Mouse (Mus musculus): ENCODE results near the gene Mzt1. TPM values are rescaled to one million over a fixed set of nuclear protein-coding genes. Genes with fewer than 3 reads are reported as not detected.
A peak's percentile ranks its signal among the peaks of the same experiment; 100 is the strongest.

Mzt1 gene
- polyA plus RNA-seq, 1 experiment from 2014 or later: 124 TPM

DNA sequence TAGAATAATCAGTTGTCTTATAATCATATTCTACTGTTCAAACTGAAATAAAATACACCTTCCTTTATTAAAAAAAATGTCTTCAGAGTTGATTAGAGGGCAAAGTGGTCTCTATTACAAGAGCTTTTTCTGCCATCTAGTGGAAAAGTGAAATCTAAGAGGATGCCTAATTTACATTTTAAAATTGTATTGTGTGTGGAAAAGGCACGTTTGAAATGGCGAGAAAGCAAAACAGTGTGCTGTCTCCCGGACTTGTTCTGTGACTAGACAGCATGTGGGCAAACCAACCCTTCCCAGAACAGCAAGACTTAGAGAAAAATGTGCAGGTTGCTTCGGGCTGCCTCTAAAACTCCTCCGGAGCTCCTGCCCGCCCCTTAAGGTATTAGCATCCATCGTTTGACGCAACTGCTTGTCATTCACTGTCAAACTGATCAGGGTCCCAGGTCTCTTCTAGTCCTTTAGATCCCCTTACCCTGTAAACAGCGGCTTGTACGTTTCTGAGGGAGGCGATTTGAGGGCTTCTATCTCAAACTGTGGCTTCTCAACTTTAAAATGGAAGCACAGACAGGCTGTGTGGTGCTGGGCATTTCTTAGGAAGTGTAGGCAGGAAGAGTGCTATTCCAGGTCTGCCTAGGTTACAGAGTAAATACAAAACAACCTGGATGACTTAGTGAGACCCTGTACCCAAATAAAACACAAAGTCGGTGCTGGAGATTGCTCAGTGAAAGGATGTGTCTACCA is 23.4 kb downstream of the Mzt1 start:
- Histone ChIP-seq H3K9me3 (ENCODE audit: control insufficient read depth, low read length) (peaks cover 3% of the 10 kb centered on the region; the same call in 1 of the 2 replicates), H3K36me3 (ENCODE audit: control insufficient read depth, insufficient read depth) (no peaks in the 10 kb centered on the region), H3K4me3 (replicated peaks; ENCODE audit: low read length) (peak overlapping the region; percentile 40), H3K27me3 (replicated peaks; ENCODE audit: control insufficient read depth, insufficient read depth, low read length) (no peaks in the 10 kb centered on the region), H3K4me1 (replicated peaks; ENCODE audit: control insufficient read depth, insufficient read depth, low read length) (0 out of 2 replicates have a peak, but pooled peaks cover 4% of the 10 kb centered on the region), H3K4me2 (ENCODE audit: low read length) (peak overlapping the region; percentile 57), H3K27ac (ENCODE audit: low read length) (no peak overlapping the region), H3K9ac (replicated peaks; ENCODE audit: low read depth, low read length) (peak overlapping the region; percentile 48)
- ATAC-seq: peak; percentile 63
- WGBS: 39% methylated on average over 12 of the region's 12 CpGs

- H3K4me2 ChIP-seq (ENCODE audit: low read length): no peak overlapping the region
- ATAC-seq: no peak
- 0 out of 2 replicates have a peak, but pooled peaks cover 4% of the 10 kb centered on the region for H3K4me1 ChIP-seq (replicated peaks; ENCODE audit: control insufficient read depth, insufficient read depth, low read length)
- H3K9ac ChIP-seq (replicated peaks; ENCODE audit: low read depth, low read length): no peak overlapping the region
- H3K27me3 ChIP-seq (replicated peaks; ENCODE audit: control insufficient read depth, insufficient read depth, low read length): no peaks in the 10 kb centered on the region
- no peaks in the 10 kb centered on the region for H3K36me3 ChIP-seq (ENCODE audit: control insufficient read depth, insufficient read depth)
- H3K4me3 ChIP-seq (replicated peaks; ENCODE audit: low read length): no peak overlapping the region
- 59% methylated on average over 10 of the region's 10 CpGs for WGBS
- H3K9me3 ChIP-seq (ENCODE audit: control insufficient read depth, low read length): no peaks in the 10 kb centered on the region
- no peak overlapping the region for H3K27ac ChIP-seq (ENCODE audit: low read length)
These were observed 26.7 kb downstream of the Mzt1 start for GRCm38 (mm10) chr14:99019136-99019808.

DNA sequence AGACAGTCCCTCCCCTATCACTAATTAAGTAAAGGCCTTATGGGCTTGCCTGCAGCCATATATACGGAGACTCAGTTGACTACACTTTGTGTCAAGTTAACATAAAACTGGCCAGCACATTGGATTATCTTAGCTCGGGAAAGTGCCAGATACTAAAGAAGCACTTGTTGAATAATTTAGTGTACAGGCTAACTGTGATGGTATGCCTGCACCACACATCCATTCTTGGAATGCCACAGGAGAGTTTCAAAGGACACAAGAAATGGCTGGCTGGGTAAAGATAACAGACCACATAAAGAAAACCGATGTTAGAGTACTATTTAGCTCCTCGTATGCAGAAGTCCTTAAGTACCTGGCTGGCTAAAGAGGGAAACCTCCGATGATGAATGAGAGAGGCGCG is 27.2 kb downstream of the Mzt1 start:
- no peak overlapping the region for H3K27ac ChIP-seq (ENCODE audit: low read length)
- H3K4me2 ChIP-seq (ENCODE audit: low read length): no peak overlapping the region
- 0 out of 2 replicates have a peak, but pooled peaks cover 4% of the 10 kb centered on the region for H3K4me1 ChIP-seq (replicated peaks; ENCODE audit: control insufficient read depth, insufficient read depth, low read length)
- 75% methylated on average over 7 of the region's 7 CpGs for WGBS
- no peaks in the 10 kb centered on the region for H3K27me3 ChIP-seq (replicated peaks; ENCODE audit: control insufficient read depth, insufficient read depth, low read length)
- ATAC-seq: no peak
- H3K9me3 ChIP-seq (ENCODE audit: control insufficient read depth, low read length): no peaks in the 10 kb centered on the region
- no peak overlapping the region for H3K9ac ChIP-seq (replicated peaks; ENCODE audit: low read depth, low read length)
- H3K36me3 ChIP-seq (ENCODE audit: control insufficient read depth, insufficient read depth): no peaks in the 10 kb centered on the region
- no peak overlapping the region for H3K4me3 ChIP-seq (replicated peaks; ENCODE audit: low read length)

GRCm38 (mm10) chr14:99010920-99011313 is 35.0 kb downstream of the Mzt1 start:
- Histone ChIP-seq H3K27ac (ENCODE audit: low read length) (no peak overlapping the region), H3K27me3 (replicated peaks; ENCODE audit: control insufficient read depth, insufficient read depth, low read length) (no peaks in the 10 kb centered on the region), H3K4me3 (replicated peaks; ENCODE audit: low read length) (no peak overlapping the region), H3K36me3 (ENCODE audit: control insufficient read depth, insufficient read depth) (no peaks in the 10 kb centered on the region), H3K9ac (replicated peaks; ENCODE audit: low read depth, low read length) (no peak overlapping the region), H3K4me2 (ENCODE audit: low read length) (no peak overlapping the region), H3K9me3 (ENCODE audit: control insufficient read depth, low read length) (no peaks in the 10 kb centered on the region), H3K4me1 (replicated peaks; ENCODE audit: control insufficient read depth, insufficient read depth, low read length) (no peaks in the 10 kb centered on the region)
- ATAC-seq: no peak
- 72% methylated on average over 2 of the region's 2 CpGs for WGBS

GRCm38 (mm10) chr14:99010224-99010919 is 35.6 kb downstream of the Mzt1 start:
- H3K4me2 ChIP-seq (ENCODE audit: low read length): no peak overlapping the region
- no peaks in the 10 kb centered on the region for H3K9me3 ChIP-seq (ENCODE audit: control insufficient read depth, low read length)
- ATAC-seq: no peak
- 71% methylated on average over 8 of the region's 8 CpGs for WGBS
- no peak overlapping the region for H3K4me3 ChIP-seq (replicated peaks; ENCODE audit: low read length)
- no peaks in the 10 kb centered on the region for H3K27me3 ChIP-seq (replicated peaks; ENCODE audit: control insufficient read depth, insufficient read depth, low read length)
- no peak overlapping the region for H3K27ac ChIP-seq (ENCODE audit: low read length)
- no peaks in the 10 kb centered on the region for H3K36me3 ChIP-seq (ENCODE audit: control insufficient read depth, insufficient read depth)
- no peak overlapping the region for H3K9ac ChIP-seq (replicated peaks; ENCODE audit: low read depth, low read length)
- no peaks in the 10 kb centered on the region for H3K4me1 ChIP-seq (replicated peaks; ENCODE audit: control insufficient read depth, insufficient read depth, low read length)

DNA sequence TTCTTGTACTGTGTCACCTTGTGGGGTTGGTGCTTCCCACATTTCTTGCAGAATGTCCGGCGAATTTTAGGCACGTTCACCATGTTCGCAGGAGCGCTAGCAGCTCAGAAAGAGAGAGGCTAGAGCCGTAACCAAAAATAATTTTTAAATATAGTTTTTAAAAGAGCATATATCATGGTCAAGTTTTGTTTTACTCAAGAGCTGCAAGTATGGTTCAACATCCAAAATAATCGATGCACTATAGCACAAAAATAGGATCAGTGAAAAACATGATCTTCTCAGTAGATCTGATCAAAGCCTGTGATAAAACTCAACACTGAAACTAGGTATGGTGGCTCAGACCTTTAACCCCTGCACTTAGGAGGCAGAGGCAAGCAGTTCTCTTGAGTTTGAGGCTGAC is 51.7 kb downstream of the Mzt1 start, which contains the start of gene Rpl36a-ps1:
Gene Rpl36a-ps1 (minus strand): TSS at position 101 of the 400 bp plus-strand sequence.
- Histone ChIP-seq H3K9ac (replicated peaks; ENCODE audit: low read depth, low read length) (no peak within 1 kb of the TSS), H3K4me3 (replicated peaks; ENCODE audit: low read length) (no peak within 1 kb of the TSS), H3K27me3 (replicated peaks; ENCODE audit: control insufficient read depth, insufficient read depth, low read length) (no peaks in the 10 kb centered on the region), H3K27ac (ENCODE audit: low read length) (no peak within 1 kb of the TSS), H3K9me3 (ENCODE audit: control insufficient read depth, low read length) (no peaks in the 10 kb centered on the region), H3K4me1 (replicated peaks; ENCODE audit: control insufficient read depth, insufficient read depth, low read length) (no peaks in the 10 kb centered on the region), H3K4me2 (ENCODE audit: low read length) (no peak within 1 kb of the TSS), H3K36me3 (ENCODE audit: control insufficient read depth, insufficient read depth) (no peaks in the 10 kb centered on the region)
- no peak for ATAC-seq
- WGBS: 95% methylated on average over 7 of the region's 7 CpGs

GRCm38 (mm10) chr14:98992482-98992881 is 53.5 kb downstream of the Mzt1 start:
- H3K4me3 ChIP-seq (replicated peaks; ENCODE audit: low read length): no peak overlapping the region
- no peak overlapping the region for H3K4me2 ChIP-seq (ENCODE audit: low read length)
- no peaks in the 10 kb centered on the region for H3K36me3 ChIP-seq (ENCODE audit: control insufficient read depth, insufficient read depth)
- H3K9me3 ChIP-seq (ENCODE audit: control insufficient read depth, low read length): no peaks in the 10 kb centered on the region
- 93% methylated on average over 2 of the region's 2 CpGs for WGBS
- no peak overlapping the region for H3K9ac ChIP-seq (replicated peaks; ENCODE audit: low read depth, low read length)
- no peaks in the 10 kb centered on the region for H3K4me1 ChIP-seq (replicated peaks; ENCODE audit: control insufficient read depth, insufficient read depth, low read length)
- no peaks in the 10 kb centered on the region for H3K27me3 ChIP-seq (replicated peaks; ENCODE audit: control insufficient read depth, insufficient read depth, low read length)
- ATAC-seq: no peak
- no peak overlapping the region for H3K27ac ChIP-seq (ENCODE audit: low read length)

- 61% methylated on average over 3 of the region's 3 CpGs for WGBS
- no peak for ATAC-seq
- Histone ChIP-seq H3K9ac (replicated peaks; ENCODE audit: low read depth, low read length) (no peak overlapping the region), H3K4me1 (replicated peaks; ENCODE audit: control insufficient read depth, insufficient read depth, low read length) (no peaks in the 10 kb centered on the region), H3K27me3 (replicated peaks; ENCODE audit: control insufficient read depth, insufficient read depth, low read length) (no peaks in the 10 kb centered on the region), H3K9me3 (ENCODE audit: control insufficient read depth, low read length) (no peaks in the 10 kb centered on the region), H3K27ac (ENCODE audit: low read length) (no peak overlapping the region), H3K4me2 (ENCODE audit: low read length) (no peak overlapping the region), H3K4me3 (replicated peaks; ENCODE audit: low read length) (no peak overlapping the region), H3K36me3 (ENCODE audit: control insufficient read depth, insufficient read depth) (no peaks in the 10 kb centered on the region)
These were observed 55.3 kb downstream of the Mzt1 start for GRCm38 (mm10) chr14:98990636-98991035.

- 44% methylated on average over 3 of the region's 3 CpGs for WGBS
- no peak overlapping the region for H3K4me2 ChIP-seq (ENCODE audit: low read length)
- H3K9ac ChIP-seq (replicated peaks; ENCODE audit: low read depth, low read length): no peak overlapping the region
- H3K27me3 ChIP-seq (replicated peaks; ENCODE audit: control insufficient read depth, insufficient read depth, low read length): no peaks in the 10 kb centered on the region
- ATAC-seq: no peak
- H3K4me3 ChIP-seq (replicated peaks; ENCODE audit: low read length): no peak overlapping the region
- no peaks in the 10 kb centered on the region for H3K9me3 ChIP-seq (ENCODE audit: control insufficient read depth, low read length)
- H3K36me3 ChIP-seq (ENCODE audit: control insufficient read depth, insufficient read depth): no peaks in the 10 kb centered on the region
- no peak overlapping the region for H3K27ac ChIP-seq (ENCODE audit: low read length)
- H3K4me1 ChIP-seq (replicated peaks; ENCODE audit: control insufficient read depth, insufficient read depth, low read length): no peaks in the 10 kb centered on the region
These were observed 56.1 kb downstream of the Mzt1 start for GRCm38 (mm10) chr14:98989818-98990217.
